Mouse (Mus musculus): ENCODE results near the gene Gpn1. TPM values are rescaled to one million over a fixed set of nuclear protein-coding genes. Genes with fewer than 3 reads are reported as not detected.

Gene Gpn1
- total RNA-seq, 2 experiments from 2014 or later, result 31.5 to 46.6 TPM

DNA sequence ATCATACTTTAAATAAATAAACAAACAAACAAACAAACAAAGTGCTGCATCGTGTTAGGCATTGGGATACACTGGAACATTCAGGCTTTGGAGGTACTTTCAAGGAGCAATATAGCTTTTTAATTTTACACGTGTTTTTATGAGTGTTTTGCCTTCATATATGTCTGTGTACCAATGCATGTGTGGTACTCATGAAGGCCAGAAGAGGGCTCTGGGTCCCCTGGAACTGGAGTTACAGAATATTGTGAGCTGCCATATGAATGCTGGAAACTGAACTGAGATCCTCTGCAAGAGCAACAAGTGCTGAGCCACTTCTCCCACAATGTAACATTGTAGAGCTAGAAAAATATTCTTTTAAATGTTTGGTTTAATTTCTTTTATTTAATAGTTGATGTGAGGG is 40.7 kb downstream of the Gpn1 start:
- no peak for ATAC-seq (replicated peaks; ENCODE audit: poor library complexity, severe bottlenecking)

DNA sequence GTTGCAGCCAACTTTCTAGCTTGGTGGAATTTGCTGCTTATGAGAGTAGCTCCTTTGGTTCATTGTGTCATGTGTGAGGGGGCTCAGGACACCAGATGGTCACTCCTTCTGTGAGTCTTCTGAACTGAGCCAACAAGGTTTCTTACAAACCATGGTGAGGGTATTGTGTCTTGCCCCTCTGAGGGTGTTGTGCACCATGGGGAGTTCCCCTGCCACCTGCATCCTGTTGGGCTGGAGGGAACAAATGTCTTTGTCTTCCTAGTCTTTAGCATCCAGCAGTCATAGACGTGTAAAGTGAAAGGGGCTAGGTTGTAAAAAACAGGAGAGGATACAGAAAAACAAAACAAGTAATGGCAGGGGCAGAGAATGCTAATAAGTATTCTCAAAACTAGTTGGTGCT is 64.9 kb downstream of the Gpn1 start:
- ATAC-seq (replicated peaks; ENCODE audit: poor library complexity, severe bottlenecking), result no peak

DNA sequence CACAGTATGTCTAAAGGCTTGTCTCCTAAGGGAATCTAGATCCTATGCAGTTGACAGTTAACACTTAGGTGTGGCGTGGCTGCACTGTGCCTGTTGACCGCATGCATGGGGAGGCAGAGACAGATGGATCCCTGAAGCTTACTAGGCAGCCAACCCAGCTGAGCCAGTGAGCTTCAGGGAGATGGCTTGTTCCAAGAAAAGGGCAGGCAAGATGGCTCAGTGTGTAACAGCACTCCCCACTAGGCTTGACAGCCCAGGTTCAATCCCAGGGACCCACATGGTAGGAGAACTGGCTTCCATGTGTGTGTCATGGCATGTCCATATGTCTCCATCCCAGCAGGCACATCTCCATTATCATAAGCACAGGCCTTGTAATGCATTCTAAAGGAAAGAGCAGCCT is 65.8 kb downstream of the Gpn1 start:
- no peak for ATAC-seq (replicated peaks; ENCODE audit: poor library complexity, severe bottlenecking)

DNA sequence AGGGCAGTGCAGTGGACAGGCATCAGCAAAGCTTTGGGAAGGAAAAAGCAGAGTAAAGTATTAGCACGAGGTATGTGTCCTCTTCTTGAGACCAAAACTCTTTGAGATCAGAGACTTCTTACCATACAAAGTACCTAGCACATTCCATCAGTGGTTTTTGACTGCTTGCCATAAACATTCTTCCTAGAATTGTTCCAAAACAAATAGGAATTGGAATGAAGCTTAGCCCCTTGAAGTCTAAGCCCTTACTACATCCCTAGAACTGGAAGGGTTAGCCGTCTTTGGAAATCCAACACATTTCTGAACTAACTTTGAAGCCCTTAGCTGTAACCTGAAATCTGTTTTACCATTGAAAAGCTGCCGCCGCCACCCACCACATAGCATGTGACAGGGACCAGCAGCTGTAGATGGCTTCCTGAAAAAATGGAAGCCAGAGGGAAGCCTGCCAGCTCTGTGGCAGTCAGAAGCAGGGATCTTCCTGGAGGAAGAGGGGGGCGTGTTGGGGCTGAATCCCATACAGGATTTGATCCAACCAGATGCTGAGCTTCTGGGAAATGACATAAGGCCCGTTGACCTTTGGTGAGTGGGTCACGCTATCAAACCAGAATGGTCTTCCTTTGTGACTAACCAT is 67.6 kb downstream of the Gpn1 start:
- ATAC-seq (replicated peaks; ENCODE audit: poor library complexity, severe bottlenecking), result no peak

Other genes starting within 250 kb of the Gpn1 start
- 1.6 and 19.8 TPM in 2 replicates for gene Krtcap3, start 243.1 kb upstream of the Gpn1 start, total RNA-seq (2014; fragmentation: Nextera tagmentation)
- 1.6 and 4.7 TPM in 2 replicates for gene Krtcap3, start 243.1 kb upstream of the Gpn1 start, total RNA-seq (2017)
- gene Ift172, start 203.6 kb upstream of the Gpn1 start, total RNA-seq (2014; fragmentation: Nextera tagmentation), result 16.5 and 29.2 TPM in 2 replicates
- 12.7 and 44.9 TPM in 2 replicates for gene Ift172, start 203.6 kb upstream of the Gpn1 start, total RNA-seq (2017)
- gene Fndc4, start 198.7 kb upstream of the Gpn1 start, total RNA-seq (2014; fragmentation: Nextera tagmentation), result not detected in 2 replicates
- not detected in 2 replicates for gene Fndc4, start 198.7 kb upstream of the Gpn1 start, total RNA-seq (2017)
- not detected in 2 replicates for gene Gckr, start 197.3 kb upstream of the Gpn1 start, total RNA-seq (2014; fragmentation: Nextera tagmentation)
- gene Gckr, start 197.3 kb upstream of the Gpn1 start, total RNA-seq (2017), result not detected in 2 replicates
- gene Zfp512, start 42.3 kb upstream of the Gpn1 start, total RNA-seq (2014; fragmentation: Nextera tagmentation), result 17.9 and 18.0 TPM in 2 replicates
- 21.5 and 29.5 TPM in 2 replicates for gene Zfp512, start 42.3 kb upstream of the Gpn1 start, total RNA-seq (2017)
- not detected in 2 replicates for gene 4930548H24Rik, start 9.0 kb upstream of the Gpn1 start, total RNA-seq (2014; fragmentation: Nextera tagmentation)
- not detected in 2 replicates for gene 4930548H24Rik, start 9.0 kb upstream of the Gpn1 start, total RNA-seq (2017)
- 32.1 and 37.3 TPM in 2 replicates for gene Slc4a1ap, start 32.3 kb downstream of the Gpn1 start, total RNA-seq (2014; fragmentation: Nextera tagmentation)
- gene Slc4a1ap, start 32.3 kb downstream of the Gpn1 start, total RNA-seq (2017), result 45.1 and 53.4 TPM in 2 replicates
- 13.8 and 19.2 TPM in 2 replicates for gene Supt7l, start 33.1 kb downstream of the Gpn1 start, total RNA-seq (2014; fragmentation: Nextera tagmentation)
- 18.0 and 20.3 TPM in 2 replicates for gene Supt7l, start 33.1 kb downstream of the Gpn1 start, total RNA-seq (2017)
- gene Mrpl33, start 102.2 kb downstream of the Gpn1 start, total RNA-seq (2014; fragmentation: Nextera tagmentation), result 543 and 559 TPM in 2 replicates
- 224 and 356 TPM in 2 replicates for gene Mrpl33, start 102.2 kb downstream of the Gpn1 start, total RNA-seq (2017)
- gene Rbks, start 202.9 kb downstream of the Gpn1 start, total RNA-seq (2014; fragmentation: Nextera tagmentation), result 22.9 and 33.9 TPM in 2 replicates
- gene Rbks, start 202.9 kb downstream of the Gpn1 start, total RNA-seq (2017), result 22.4 and 28.9 TPM in 2 replicates
- 81.3 and 123 TPM in 2 replicates for gene Babam2, start 202.9 kb downstream of the Gpn1 start, total RNA-seq (2014; fragmentation: Nextera tagmentation)
- 47.7 and 63.9 TPM in 2 replicates for gene Babam2, start 202.9 kb downstream of the Gpn1 start, total RNA-seq (2017)